Mouse (Mus musculus) adrenal gland, postnatal 10 days (tissue): ENCODE data around the gene Fat1. TPM values are rescaled to one million over a fixed set of nuclear protein-coding genes. Genes with fewer than 3 reads are reported as not detected.
A peak's percentile ranks its signal among the peaks of the same experiment; 100 is the strongest.

Experiments
- DNase-seq: peaks from one replicate; pipeline ENCODE4 v3.0.0; 2021; ENCODE audit warnings: mixed read lengths
- long read RNA-seq, 2 experiments: library from polyadenylated mRNA; stranded (forward); transcript quantifications; one replicate each; pipeline ENCODE4 v2.0.0; 2021
- total RNA-seq, 2 experiments: library from RNA; stranded (reverse); gene quantifications; 2 replicates each; pipeline ENCODE4 v1.2.3; 2021

The Fat1 gene
- total RNA-seq = 10 to 100 TPM; 49.8 to 60.2 TPM
- long read RNA-seq, experiment 1, partial matches to known transcripts = 3 of 5 reads
- long read RNA-seq, experiment 1, other reads (novel, unspliced or antisense) = 2 of 5 reads
- long read RNA-seq, experiment 2, partial matches to known transcripts = 1 of 3 reads
- long read RNA-seq, experiment 2, other reads (novel, unspliced or antisense) = 2 of 3 reads

GRCm38 (mm10) chr8:44934850-44935497, at the start of gene Fat1:
Gene Fat1 (plus strand): TSS chr8:44935447.
- DNase-seq = peak; percentile 96

GRCm38 (mm10) chr8:44894626-44895025, 40.6 kb upstream of the Fat1 start:
- DNase-seq = no peak

- no peak for DNase-seq
These were observed 35.7 kb upstream of the Fat1 start for GRCm38 (mm10) chr8:44899575-44899991.

GRCm38 (mm10) chr8:44911126-44911903, 23.9 kb upstream of the Fat1 start:
- no peak for DNase-seq

- DNase-seq = no peak
These were observed 15.7 kb upstream of the Fat1 start for GRCm38 (mm10) chr8:44919487-44920082.

GRCm38 (mm10) chr8:44920379-44921032, 14.7 kb upstream of the Fat1 start:
- no peak for DNase-seq

- no peak for DNase-seq
These were observed 10.3 kb upstream of the Fat1 start for GRCm38 (mm10) chr8:44924995-44925394.

- no peak for DNase-seq
These were observed 5.2 kb upstream of the Fat1 start for GRCm38 (mm10) chr8:44930058-44930457.

- no peak for DNase-seq
These were observed 2.5 kb upstream of the Fat1 start for GRCm38 (mm10) chr8:44932546-44933342.

GRCm38 (mm10) chr8:44933478-44933877, 1.8 kb upstream of the Fat1 start:
- no peak for DNase-seq

GRCm38 (mm10) chr8:44934416-44934815, 831 bp upstream of the Fat1 start:
- DNase-seq = no peak

- peak; percentile 90 for DNase-seq
These were observed 494 bp downstream of the Fat1 start for GRCm38 (mm10) chr8:44935741-44936140.

- DNase-seq = no peak
These were observed 1.3 kb downstream of the Fat1 start for GRCm38 (mm10) chr8:44936481-44936961.

GRCm38 (mm10) chr8:44937141-44937825, 2.0 kb downstream of the Fat1 start:
- peak; percentile 79 for DNase-seq

- peak; percentile 98 for DNase-seq
These were observed 2.8 kb downstream of the Fat1 start for GRCm38 (mm10) chr8:44937905-44938642.

GRCm38 (mm10) chr8:44938643-44938979, 3.4 kb downstream of the Fat1 start:
- no peak for DNase-seq

GRCm38 (mm10) chr8:44945577-44945976, 10.3 kb downstream of the Fat1 start:
- no peak for DNase-seq

- no peak for DNase-seq
These were observed 13.3 kb downstream of the Fat1 start for GRCm38 (mm10) chr8:44948597-44948996.

GRCm38 (mm10) chr8:44960455-44960854, 25.2 kb downstream of the Fat1 start:
- no peak for DNase-seq

- DNase-seq = no peak
These were observed 25.7 kb downstream of the Fat1 start for GRCm38 (mm10) chr8:44960906-44961305.
